Mouse (Mus musculus) monocyte, adult 2 months (primary cell): ENCODE data around the gene Ift81.
A peak's percentile ranks its signal among the peaks of the same experiment; 100 is the strongest.

Experiments
- DNase-seq, 2 experiments: peaks; one replicate each; pipeline ENCODE4 v3.0.0; 2022; ENCODE audit warnings: low spot score in 2 of 2, low read depth in 1 of 2

Ift81 gene

GRCm38 (mm10) chr5:122518247-122518646 lies 96.1 kb downstream of the Ift81 start:
- no peak for DNase-seq

- no peak for DNase-seq
Measured at GRCm38 (mm10) chr5:122516901-122517300, 97.4 kb downstream of the Ift81 start.

- no peak for DNase-seq
Measured at GRCm38 (mm10) chr5:122516029-122516730, 98.1 kb downstream of the Ift81 start.

GRCm38 (mm10) chr5:122514127-122514521 lies 100.2 kb downstream of the Ift81 start:
- DNase-seq: no peak

- DNase-seq: no peak
Measured at GRCm38 (mm10) chr5:122513421-122514126, 100.7 kb downstream of the Ift81 start.

- DNase-seq: no peak
Measured at GRCm38 (mm10) chr5:122512011-122512410, 102.3 kb downstream of the Ift81 start.

- DNase-seq: no peak
Measured at GRCm38 (mm10) chr5:122511405-122511804, 102.9 kb downstream of the Ift81 start.

GRCm38 (mm10) chr5:122510651-122511157 lies 103.6 kb downstream of the Ift81 start:
- DNase-seq: no peak

GRCm38 (mm10) chr5:122509608-122510007 lies 104.7 kb downstream of the Ift81 start:
- DNase-seq: peak; percentile 35 to 58

GRCm38 (mm10) chr5:122508861-122509306 lies 105.4 kb downstream of the Ift81 start:
- DNase-seq: no peak

GRCm38 (mm10) chr5:122507396-122507795 lies 106.9 kb downstream of the Ift81 start:
- no peak for DNase-seq

GRCm38 (mm10) chr5:122506462-122506861 lies 107.9 kb downstream of the Ift81 start:
- no peak for DNase-seq

GRCm38 (mm10) chr5:122505554-122505953 lies 108.8 kb downstream of the Ift81 start:
- no peak for DNase-seq

GRCm38 (mm10) chr5:122503760-122504119 lies 110.6 kb downstream of the Ift81 start:
- DNase-seq: no peak

- no peak for DNase-seq
Measured at GRCm38 (mm10) chr5:122503015-122503759, 111.1 kb downstream of the Ift81 start.

- peak; percentile 60 to 76 for DNase-seq
Measured at GRCm38 (mm10) chr5:122502077-122502941, 112.0 kb downstream of the Ift81 start, which contains the start of gene Atp2a2. Atp2a2 (minus strand) TSS chr5:122502225.

- peak in 1 of 2 experiments; percentile 15 for DNase-seq
Measured at GRCm38 (mm10) chr5:122501101-122502076, 112.9 kb downstream of the Ift81 start.

- DNase-seq: no peak
Measured at GRCm38 (mm10) chr5:122500563-122500962, 113.8 kb downstream of the Ift81 start.
